Mouse (Mus musculus) limb, embryonic 11.5 days (tissue): ENCODE results near the gene Cpsf7. TPM values are rescaled to one million over a fixed set of nuclear protein-coding genes. Genes with fewer than 3 reads are reported as not detected.

Source experiments
- ATAC-seq: fragments of 200-750 bp; cut with Nextera tagmentation; 2 replicates; pipeline ENCODE4 v1.8.0; 2017; ENCODE audit warnings: low read depth; ENCODE audit not compliant: insufficient number of reproducible peaks, low FRiP score, low TSS enrichment
- DNase-seq: peaks from one replicate; pipeline ENCODE4 v3.0.0-alpha.2; 2015; ENCODE audit warnings: low spot score
- H3K27ac ChIP-seq: fragments of 300-500 bp; sonication (generic); replicated peaks from 2 replicates; pipeline ENCODE4 v1.5.1; 2014; ENCODE audit warnings: low read depth, mild to moderate bottlenecking, low read length
- H3K27me3 ChIP-seq: fragments of 300-500 bp; sonication (generic); 2 replicates; pipeline ENCODE4 v1.6.1; 2014; ENCODE audit warnings: mild to moderate bottlenecking, low read length, mixed read lengths; ENCODE audit not compliant: control insufficient read depth, insufficient read depth
- H3K36me3 ChIP-seq: fragments of 300-500 bp; sonication (generic); 2 replicates; pipeline ENCODE4 v1.6.1; 2014; ENCODE audit warnings: mild to moderate bottlenecking, low read length, moderate library complexity, mixed read lengths; ENCODE audit not compliant: control insufficient read depth, insufficient read depth
- H3K4me1 ChIP-seq: fragments of 300-500 bp; sonication (generic); 2 replicates; pipeline ENCODE4 v1.6.1; 2014; ENCODE audit warnings: low read length, mixed read lengths; ENCODE audit not compliant: control insufficient read depth, insufficient read depth
- H3K4me2 ChIP-seq: fragments of 300-500 bp; sonication (generic); 2 replicates; pipeline ENCODE4 v1.6.1; 2014; ENCODE audit warnings: low read depth, mild to moderate bottlenecking, moderate library complexity; ENCODE audit not compliant: severe bottlenecking
- H3K4me3 ChIP-seq: fragments of 300-500 bp; sonication (generic); 2 replicates; pipeline ENCODE4 v1.5.1; 2014; ENCODE audit warnings: low read depth, low read length
- H3K9ac ChIP-seq: fragments of 300-500 bp; sonication (generic); 2 replicates; pipeline ENCODE4 v1.6.1; 2014; ENCODE audit warnings: mild to moderate bottlenecking, low read length
- H3K9me3 ChIP-seq: fragments of 300-500 bp; sonication (generic); 2 replicates; pipeline ENCODE4 v1.6.1; 2016; ENCODE audit warnings: low read length; ENCODE audit not compliant: control insufficient read depth
- WGBS: fragments of 180-500 bp; shearing (Covaris S2); extraction: QIAGEN DNeasy Blood & Tissue Kit; methylation state at CpG from one replicate; pipeline ENCODE4 v1.1.7; 2014; 5-methylcytosine and 5-hydroxymethylcytosine counted together
- polyA plus RNA-seq: library from polyadenylated mRNA; unstranded; fragments of >200 nt; fragmentation: Nextera tagmentation; extraction: Ambion mirVana; gene quantifications from 2 replicates; pipeline ENCODE4 v1.2.1, GENCODE M21; 2014

Cpsf7 gene
- polyA plus RNA-seq = 62.2 and 69.7 TPM in 2 replicates

DNA sequence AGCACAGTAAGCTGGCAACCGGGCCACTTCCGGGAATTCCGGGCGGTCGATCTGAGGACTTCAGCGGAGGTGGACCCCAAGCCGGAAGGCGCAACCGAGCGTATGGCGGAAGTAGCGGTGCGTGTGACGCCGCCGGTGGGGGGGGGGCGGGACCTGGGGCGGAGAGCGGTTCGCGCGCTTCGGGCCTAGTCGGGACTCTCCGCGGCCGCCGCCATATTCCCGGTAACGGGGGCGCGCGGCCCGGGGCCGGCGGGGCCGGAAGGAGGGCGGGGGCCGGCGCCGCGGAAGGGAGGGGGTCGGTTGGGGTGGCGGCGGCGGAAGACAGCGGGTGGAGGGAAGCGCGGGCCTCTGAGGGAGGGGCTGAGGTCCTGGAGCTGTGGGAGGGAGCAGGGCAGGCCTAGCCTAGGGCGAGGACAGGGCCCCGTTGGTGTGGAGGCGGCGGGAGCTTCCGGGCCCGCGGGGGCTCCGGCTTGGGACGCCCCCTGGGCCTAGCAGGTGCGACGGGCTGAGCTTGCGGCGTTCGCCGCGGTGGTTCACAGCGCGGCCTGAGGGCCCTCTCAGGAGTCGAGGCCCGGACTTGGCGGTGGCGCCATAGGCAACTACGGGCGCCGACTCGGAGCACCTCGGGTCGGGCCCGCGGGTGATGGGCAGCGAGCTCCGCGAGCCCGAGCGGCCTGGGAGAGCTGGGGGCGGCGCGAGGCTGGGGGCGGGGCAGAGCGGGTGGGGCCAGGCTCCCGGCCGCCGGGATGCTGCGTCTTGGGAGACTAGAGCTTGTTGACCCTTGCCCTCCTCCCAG is at the start of gene Cpsf7:
Gene Cpsf7, plus strand, starts transcription at position 161 of the 796 bp plus-strand sequence.
- H3K4me1 ChIP-seq = no peaks in the 10 kb centered on the region; the same call in 1 of the 2 replicates
- DNase-seq (peak; percentile 93), ATAC-seq (peak; percentile 95)
- peak within 1 kb of the TSS; percentile 98 for H3K9ac ChIP-seq
- no peaks in the 10 kb centered on the region for H3K27me3 ChIP-seq
- H3K27ac ChIP-seq = peak within 1 kb of the TSS; percentile 97
- WGBS = under 1% methylated on average over 85 of the region's 93 CpGs
- H3K4me3 ChIP-seq = peak within 1 kb of the TSS; percentile 95
- no peaks in the 10 kb centered on the region for H3K9me3 ChIP-seq
- H3K36me3 ChIP-seq = 0 out of 2 replicates have a peak, but pooled peaks cover 2% of the 10 kb centered on the region
- H3K4me2 ChIP-seq = peak within 1 kb of the TSS; percentile 62

DNA sequence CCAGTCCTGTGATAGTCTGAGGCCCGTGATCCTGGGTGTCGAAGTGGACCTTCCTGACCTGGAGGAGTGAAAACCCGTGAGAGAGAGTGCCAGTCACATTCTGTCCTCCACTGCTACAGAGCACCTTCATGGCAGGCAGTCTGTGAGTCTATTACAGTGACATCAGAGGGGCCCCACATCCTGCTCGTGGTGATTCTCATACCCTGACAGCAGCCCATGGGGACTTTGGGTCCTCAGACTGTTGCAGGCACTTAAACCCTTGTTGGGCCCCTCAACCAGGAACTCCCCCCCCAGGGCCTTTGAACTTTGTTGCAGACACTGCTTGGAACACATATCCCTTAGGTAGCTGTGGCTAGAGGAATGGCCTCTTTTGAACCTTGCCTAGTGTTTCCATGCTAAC is 45.5 kb upstream of the Cpsf7 start:
- Histone ChIP-seq H3K4me3 (no peak overlapping the region), H3K27ac (no peak overlapping the region), H3K27me3 (no peaks in the 10 kb centered on the region), H3K9me3 (no peaks in the 10 kb centered on the region), H3K36me3 (no peaks in the 10 kb centered on the region), H3K4me1 (no peaks in the 10 kb centered on the region), H3K4me2 (no peak overlapping the region), H3K9ac (no peak overlapping the region)
- ATAC-seq (no peak), DNase-seq (no peak)
- 43% methylated on average over 4 of the region's 4 CpGs for WGBS

- H3K27me3 ChIP-seq = no peaks in the 10 kb centered on the region
- no peak within 1 kb of the TSS for H3K27ac ChIP-seq
- H3K9me3 ChIP-seq = no peaks in the 10 kb centered on the region
- H3K9ac ChIP-seq = no peak within 1 kb of the TSS
- no peak within 1 kb of the TSS for H3K4me2 ChIP-seq
- H3K4me3 ChIP-seq = no peak within 1 kb of the TSS
- peak; percentile 52 for DNase-seq
- no peaks in the 10 kb centered on the region for H3K36me3 ChIP-seq
- no peak for ATAC-seq
- WGBS = 31% methylated on average over 6 of the region's 6 CpGs
- H3K4me1 ChIP-seq = no peaks in the 10 kb centered on the region
Observed at GRCm38 (mm10) chr19:10482703-10483102, 42.4 kb upstream of the Cpsf7 start, which contains the start of gene Ppp1r32. Gene Ppp1r32 (minus strand): TSS chr19:10482928.

- no peaks in the 10 kb centered on the region for H3K36me3 ChIP-seq
- H3K4me2 ChIP-seq = no peak overlapping the region
- H3K9ac ChIP-seq = no peak overlapping the region
- peak; percentile 72 for DNase-seq
- ATAC-seq = peak; percentile 47
- H3K9me3 ChIP-seq = no peaks in the 10 kb centered on the region
- H3K4me1 ChIP-seq = no peaks in the 10 kb centered on the region
- 19% methylated on average over 9 of the region's 9 CpGs for WGBS
- H3K27me3 ChIP-seq = no peaks in the 10 kb centered on the region
- H3K27ac ChIP-seq = no peak overlapping the region
- H3K4me3 ChIP-seq = no peak overlapping the region
Observed at GRCm38 (mm10) chr19:10486264-10486738, 38.8 kb upstream of the Cpsf7 start.

DNA sequence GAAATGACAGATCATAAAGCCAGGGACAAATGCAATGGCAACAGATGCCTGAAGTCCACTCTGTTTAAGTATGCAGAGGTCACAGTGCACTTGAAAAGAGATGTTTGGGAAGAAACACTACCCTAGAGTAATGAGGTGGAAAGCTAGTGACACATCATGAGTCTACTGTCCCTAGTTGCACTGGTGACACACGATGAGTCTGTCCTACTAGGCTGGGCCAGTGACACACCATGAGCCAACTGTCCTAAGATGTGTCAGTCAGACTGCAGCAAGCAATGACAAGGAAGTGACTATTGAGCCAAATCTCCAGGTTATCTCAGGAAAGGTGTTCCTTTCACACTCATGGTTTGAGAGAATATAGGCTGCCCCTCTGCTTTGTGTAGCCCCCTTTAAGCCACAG is 29.4 kb upstream of the Cpsf7 start:
- Histone ChIP-seq H3K4me1 (no peaks in the 10 kb centered on the region; the same call in 1 of the 2 replicates), H3K9ac (no peak overlapping the region), H3K9me3 (no peaks in the 10 kb centered on the region), H3K4me2 (no peak overlapping the region), H3K4me3 (no peak overlapping the region), H3K27me3 (no peaks in the 10 kb centered on the region), H3K36me3 (peaks cover 2% of the 10 kb centered on the region; the same call in 1 of the 2 replicates), H3K27ac (no peak overlapping the region)
- 85% methylated on average over 1 of the region's 1 CpGs for WGBS
- DNase-seq (no peak), ATAC-seq (no peak)

GRCm38 (mm10) chr19:10496976-10497375 is 28.1 kb upstream of the Cpsf7 start:
- DNase-seq (no peak), ATAC-seq (no peak)
- peaks cover 4% of the 10 kb centered on the region; the same call in 1 of the 2 replicates for H3K36me3 ChIP-seq
- H3K4me2 ChIP-seq = no peak overlapping the region
- WGBS = 67% methylated on average over 2 of the region's 2 CpGs
- H3K4me1 ChIP-seq = no peaks in the 10 kb centered on the region; the same call in 1 of the 2 replicates
- H3K27me3 ChIP-seq = no peaks in the 10 kb centered on the region
- H3K27ac ChIP-seq = no peak overlapping the region
- no peaks in the 10 kb centered on the region for H3K9me3 ChIP-seq
- no peak overlapping the region for H3K9ac ChIP-seq
- no peak overlapping the region for H3K4me3 ChIP-seq

GRCm38 (mm10) chr19:10497512-10498160 is 27.4 kb upstream of the Cpsf7 start:
- ATAC-seq (no peak), DNase-seq (no peak)
- Histone ChIP-seq H3K36me3 (peaks cover 6% of the 10 kb centered on the region; the same call in 1 of the 2 replicates), H3K9ac (no peak overlapping the region), H3K4me3 (no peak overlapping the region), H3K27ac (no peak overlapping the region), H3K4me2 (no peak overlapping the region), H3K9me3 (no peaks in the 10 kb centered on the region), H3K4me1 (no peaks in the 10 kb centered on the region), H3K27me3 (no peaks in the 10 kb centered on the region)
- 60% methylated on average over 8 of the region's 8 CpGs for WGBS

- no peak for DNase-seq
- H3K4me2 ChIP-seq = no peak overlapping the region
- no peak overlapping the region for H3K27ac ChIP-seq
- H3K4me3 ChIP-seq = no peak overlapping the region
- no peak for ATAC-seq
- H3K36me3 ChIP-seq = peaks cover 6% of the 10 kb centered on the region; the same call in 1 of the 2 replicates
- no peaks in the 10 kb centered on the region for H3K4me1 ChIP-seq
- H3K27me3 ChIP-seq = no peaks in the 10 kb centered on the region
- H3K9me3 ChIP-seq = no peaks in the 10 kb centered on the region
- H3K9ac ChIP-seq = no peak overlapping the region
- WGBS = 94% methylated on average over 8 of the region's 8 CpGs
Observed at GRCm38 (mm10) chr19:10500581-10500980, 24.5 kb upstream of the Cpsf7 start.
